Mouse (Mus musculus): ENCODE results near the gene Tspan32. TPM values are rescaled to one million over a fixed set of nuclear protein-coding genes. Genes with fewer than 3 reads are reported as not detected.

Gene Tspan32
- polyA plus RNA-seq, 1 experiment: 5.1 TPM

DNA sequence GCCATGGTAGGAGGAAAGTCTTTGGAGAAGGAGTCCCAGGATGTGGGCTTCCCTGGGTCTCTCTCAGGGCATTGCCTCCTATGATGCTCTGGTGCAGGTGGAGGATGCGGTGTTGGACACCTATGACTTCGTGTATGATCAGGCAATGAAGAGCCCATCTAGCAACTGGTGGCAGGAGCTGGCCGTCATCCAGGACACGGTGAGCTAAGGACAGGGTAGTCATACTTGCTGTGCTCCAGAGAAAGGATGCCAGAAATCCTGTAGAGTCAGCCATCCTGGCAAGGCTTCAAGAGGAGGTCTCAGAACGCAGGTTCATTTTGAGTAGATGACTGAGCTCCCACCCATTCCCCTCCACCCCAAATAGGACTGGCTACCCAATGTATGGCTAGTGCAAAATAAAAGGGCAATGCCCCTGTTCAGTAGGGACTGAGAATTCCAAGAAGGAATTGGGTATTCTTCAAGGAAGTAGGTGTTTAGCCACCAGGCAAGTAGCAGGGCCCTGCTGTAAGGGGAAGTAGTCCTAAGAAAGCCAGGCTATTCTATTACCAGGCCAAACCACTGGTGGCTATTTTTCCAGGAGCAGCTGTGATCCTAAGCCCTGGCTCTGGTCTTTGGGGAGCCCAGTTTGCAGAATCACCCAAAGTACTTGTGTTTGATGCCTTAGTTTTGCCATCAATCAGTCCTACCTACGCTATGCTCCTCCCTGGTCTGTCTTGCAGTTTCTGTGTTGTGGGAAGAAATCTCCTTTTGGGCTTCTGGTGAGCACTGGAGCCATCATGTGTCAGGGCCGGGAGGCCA lies 10.2 kb downstream of the Tspan32 start:
- H3K27ac ChIP-seq (ENCODE audit: insufficient read depth, low read depth, low read length): no peak overlapping the region
- no peaks in the 10 kb centered on the region for H3K27me3 ChIP-seq (replicated peaks; ENCODE audit: control insufficient read depth, insufficient read depth, low read length)
- WGBS: 69% methylated on average over 7 of the region's 7 CpGs
- peak; percentile 35 for DNase-seq
- H3K4me3 ChIP-seq (ENCODE audit: insufficient read depth, low read depth, low read length): no peak overlapping the region
- H3K4me1 ChIP-seq (ENCODE audit: control insufficient read depth, insufficient read depth, low read length): peaks cover 2% of the 10 kb centered on the region; the same call in 1 of the 2 replicates
- TF ChIP-seq CTCF (conservative IDR thresholded peaks at IDR 0.05; ENCODE audit: insufficient read depth, insufficient read length, low read depth, low read length) (no peak), POLR2A (IDR thresholded peaks at IDR 0.05; ENCODE audit: low read depth, low read length) (no peak)
- H3K36me3 ChIP-seq (ENCODE audit: control insufficient read depth, insufficient read depth, low read length): no peaks in the 10 kb centered on the region

DNA sequence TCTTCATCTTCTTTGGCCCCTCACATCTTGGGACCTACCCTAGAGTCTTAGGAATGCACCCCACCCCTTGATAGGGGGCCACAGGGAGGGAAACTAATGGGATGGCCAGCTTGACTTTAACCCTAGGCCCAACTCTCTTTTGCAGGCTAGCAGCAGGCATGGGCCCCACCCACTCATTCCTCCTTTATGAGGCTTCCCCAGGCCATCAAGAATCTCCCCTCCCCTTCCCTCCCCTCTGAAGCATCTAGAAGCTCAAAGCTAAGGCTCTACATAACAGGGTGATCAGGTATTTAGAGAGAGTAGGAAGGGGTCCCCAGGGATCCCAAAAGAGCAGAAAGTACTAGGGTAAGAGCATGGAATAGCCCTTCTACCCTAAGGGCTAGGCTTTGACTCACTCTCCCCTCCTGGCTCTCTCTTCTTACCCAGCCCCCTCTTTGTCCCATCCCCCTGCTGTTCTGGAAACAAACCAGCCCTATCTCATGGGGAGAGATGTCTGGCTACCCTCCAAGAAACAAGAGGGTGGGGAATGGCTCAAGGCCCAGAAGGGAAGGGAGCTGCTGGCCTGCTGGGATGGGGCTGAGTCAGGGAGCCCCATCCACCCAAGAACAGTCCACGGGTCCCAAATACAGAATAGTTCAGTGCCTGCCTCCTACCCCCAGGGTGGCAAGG lies 11.0 kb downstream of the Tspan32 start:
- no peaks in the 10 kb centered on the region for H3K27me3 ChIP-seq (replicated peaks; ENCODE audit: control insufficient read depth, insufficient read depth, low read length)
- H3K27ac ChIP-seq (ENCODE audit: insufficient read depth, low read depth, low read length): peak overlapping the region; percentile 44
- 6% methylated on average over 1 of the region's 1 CpGs for WGBS
- H3K4me1 ChIP-seq (ENCODE audit: control insufficient read depth, insufficient read depth, low read length): peaks cover 2% of the 10 kb centered on the region; the same call in 1 of the 2 replicates
- peak; percentile 88 for DNase-seq
- H3K4me3 ChIP-seq (ENCODE audit: insufficient read depth, low read depth, low read length): no peak overlapping the region
- TF ChIP-seq CTCF (conservative IDR thresholded peaks at IDR 0.05; ENCODE audit: insufficient read depth, insufficient read length, low read depth, low read length) (no peak), POLR2A (IDR thresholded peaks at IDR 0.05; ENCODE audit: low read depth, low read length) (no peak)
- H3K36me3 ChIP-seq (ENCODE audit: control insufficient read depth, insufficient read depth, low read length): no peaks in the 10 kb centered on the region

DNA sequence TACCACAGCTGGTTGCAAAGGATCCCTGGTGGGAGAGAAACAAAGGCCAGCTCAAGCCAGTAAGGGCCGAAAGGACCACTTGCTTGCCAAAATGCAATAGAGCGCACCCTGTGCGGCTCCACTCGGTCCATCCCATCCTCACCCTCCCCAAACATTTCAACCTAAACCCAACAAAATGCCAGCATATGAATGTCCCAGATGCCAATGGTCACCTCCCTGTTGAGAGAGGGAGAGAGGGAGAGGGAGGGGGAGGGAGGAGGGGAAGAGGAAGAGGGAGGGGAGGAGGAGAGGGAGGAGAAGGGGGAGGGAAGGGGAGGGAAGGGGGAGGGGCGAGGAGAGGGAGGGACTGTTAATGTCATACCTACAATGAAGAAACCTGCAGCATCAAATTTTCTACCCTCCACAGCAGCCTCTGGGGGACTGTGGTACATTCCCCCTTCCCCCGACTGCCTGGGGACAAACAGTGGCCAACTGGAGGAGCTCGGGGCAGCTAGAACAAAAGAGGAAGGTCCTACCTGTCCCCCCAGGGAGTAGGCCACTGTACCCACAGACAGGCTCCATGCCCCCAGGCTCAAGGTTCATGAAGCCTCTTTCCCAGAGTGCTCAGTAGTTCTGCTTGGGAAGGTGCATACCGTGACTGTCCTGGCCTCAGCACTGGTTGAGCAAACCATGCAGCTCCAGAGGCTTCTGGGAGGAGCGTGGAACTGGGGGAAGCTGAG lies 11.7 kb downstream of the Tspan32 start:
- WGBS: 43% methylated on average over 9 of the region's 9 CpGs
- DNase-seq: peak; percentile 27
- H3K27me3 ChIP-seq (replicated peaks; ENCODE audit: control insufficient read depth, insufficient read depth, low read length): no peaks in the 10 kb centered on the region
- TF ChIP-seq CTCF (conservative IDR thresholded peaks at IDR 0.05; ENCODE audit: insufficient read depth, insufficient read length, low read depth, low read length): no peak
- TF ChIP-seq POLR2A (IDR thresholded peaks at IDR 0.05; ENCODE audit: low read depth, low read length): no peak
- no peaks in the 10 kb centered on the region for H3K36me3 ChIP-seq (ENCODE audit: control insufficient read depth, insufficient read depth, low read length)
- peak overlapping the region; percentile 44 for H3K27ac ChIP-seq (ENCODE audit: insufficient read depth, low read depth, low read length)
- peaks cover 2% of the 10 kb centered on the region; the same call in 1 of the 2 replicates for H3K4me1 ChIP-seq (ENCODE audit: control insufficient read depth, insufficient read depth, low read length)
- H3K4me3 ChIP-seq (ENCODE audit: insufficient read depth, low read depth, low read length): no peak overlapping the region

DNA sequence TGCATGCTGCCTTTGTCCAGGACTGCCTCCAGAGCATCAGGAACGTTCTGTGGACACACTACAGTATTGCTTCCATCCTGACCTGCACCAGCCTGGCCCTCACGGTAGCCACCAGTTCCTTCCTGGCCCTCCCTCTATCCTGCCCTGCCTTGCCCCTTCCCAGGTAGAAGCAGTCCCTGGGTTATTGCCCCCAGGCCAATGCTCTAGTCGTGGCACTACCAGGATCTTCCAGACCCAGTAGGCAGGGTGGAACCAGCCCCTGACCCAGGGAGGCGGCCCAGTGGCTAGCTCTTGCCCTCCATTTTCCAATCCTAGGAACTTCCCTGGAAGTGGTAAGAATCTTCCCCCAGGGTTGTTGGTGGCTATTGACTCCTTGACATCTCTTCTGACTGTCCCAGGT lies 12.3 kb downstream of the Tspan32 start:
- H3K36me3 ChIP-seq (ENCODE audit: control insufficient read depth, insufficient read depth, low read length): no peaks in the 10 kb centered on the region
- no peaks in the 10 kb centered on the region for H3K27me3 ChIP-seq (replicated peaks; ENCODE audit: control insufficient read depth, insufficient read depth, low read length)
- DNase-seq: no peak
- H3K27ac ChIP-seq (ENCODE audit: insufficient read depth, low read depth, low read length): no peak overlapping the region
- H3K4me1 ChIP-seq (ENCODE audit: control insufficient read depth, insufficient read depth, low read length): peaks cover 2% of the 10 kb centered on the region; the same call in 1 of the 2 replicates
- H3K4me3 ChIP-seq (ENCODE audit: insufficient read depth, low read depth, low read length): no peak overlapping the region
- whole genome bisulfite sequencing: 71% methylated on average over 4 of the region's 4 CpGs
- no peak for TF ChIP-seq CTCF (conservative IDR thresholded peaks at IDR 0.05; ENCODE audit: insufficient read depth, insufficient read length, low read depth, low read length)
- TF ChIP-seq POLR2A (IDR thresholded peaks at IDR 0.05; ENCODE audit: low read depth, low read length): no peak

DNA sequence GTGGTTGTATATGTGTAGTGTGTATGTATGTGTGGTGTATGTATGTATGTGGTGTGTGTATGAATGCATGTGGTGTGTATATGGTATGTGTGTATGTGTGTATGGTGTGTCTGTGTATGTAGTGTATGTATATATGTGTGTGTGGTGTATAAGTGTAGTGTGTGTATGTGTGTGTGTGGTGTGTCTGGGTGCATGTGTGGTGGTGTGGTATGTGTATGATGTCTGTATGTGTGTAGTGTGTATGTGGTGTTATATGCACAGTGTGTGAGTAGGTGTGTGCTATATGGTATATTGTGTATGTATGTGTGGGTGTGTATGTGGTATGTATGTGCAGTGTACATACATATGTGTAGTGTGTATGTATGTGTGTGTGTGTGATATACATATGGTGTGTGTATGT lies 15.2 kb downstream of the Tspan32 start:
- H3K4me3 ChIP-seq (ENCODE audit: insufficient read depth, low read depth, low read length): no peak overlapping the region
- DNase-seq: no peak
- no peaks in the 10 kb centered on the region for H3K36me3 ChIP-seq (ENCODE audit: control insufficient read depth, insufficient read depth, low read length)
- no peaks in the 10 kb centered on the region for H3K4me1 ChIP-seq (ENCODE audit: control insufficient read depth, insufficient read depth, low read length)
- H3K27me3 ChIP-seq (replicated peaks; ENCODE audit: control insufficient read depth, insufficient read depth, low read length): no peaks in the 10 kb centered on the region
- H3K27ac ChIP-seq (ENCODE audit: insufficient read depth, low read depth, low read length): no peak overlapping the region
- no peak for TF ChIP-seq CTCF (conservative IDR thresholded peaks at IDR 0.05; ENCODE audit: insufficient read depth, insufficient read length, low read depth, low read length)
- TF ChIP-seq POLR2A (IDR thresholded peaks at IDR 0.05; ENCODE audit: low read depth, low read length): no peak

DNA sequence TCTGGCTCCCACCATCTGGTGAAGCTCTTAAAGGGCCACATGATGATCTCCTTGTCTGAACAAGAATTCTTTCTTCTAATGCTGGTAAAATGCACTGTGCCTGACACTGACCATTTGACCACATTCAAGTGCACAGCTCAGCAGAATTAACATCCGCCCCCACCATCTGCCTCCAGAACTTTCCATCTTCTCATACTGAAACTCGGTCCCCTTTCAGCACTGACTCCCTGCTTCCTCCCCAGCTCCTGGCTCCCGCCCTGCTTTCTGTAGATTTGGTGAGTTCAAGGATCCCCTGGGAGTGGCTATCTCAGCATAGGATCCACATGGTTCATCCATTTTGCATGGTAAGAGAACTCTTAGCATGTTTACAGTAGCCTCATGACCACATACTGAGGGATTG lies 15.9 kb downstream of the Tspan32 start:
- no peak overlapping the region for H3K4me3 ChIP-seq (ENCODE audit: insufficient read depth, low read depth, low read length)
- no peaks in the 10 kb centered on the region for H3K36me3 ChIP-seq (ENCODE audit: control insufficient read depth, insufficient read depth, low read length)
- H3K4me1 ChIP-seq (ENCODE audit: control insufficient read depth, insufficient read depth, low read length): no peaks in the 10 kb centered on the region
- H3K27me3 ChIP-seq (replicated peaks; ENCODE audit: control insufficient read depth, insufficient read depth, low read length): no peaks in the 10 kb centered on the region
- no peak for TF ChIP-seq POLR2A (IDR thresholded peaks at IDR 0.05; ENCODE audit: low read depth, low read length)
- no peak for TF ChIP-seq CTCF (conservative IDR thresholded peaks at IDR 0.05; ENCODE audit: insufficient read depth, insufficient read length, low read depth, low read length)
- H3K27ac ChIP-seq (ENCODE audit: insufficient read depth, low read depth, low read length): no peak overlapping the region
- peak; percentile 43 for DNase-seq
- 84% methylated on average over 3 of the region's 3 CpGs for WGBS
